Mouse (Mus musculus) ES-Bruce4 (cell line): ENCODE data around the gene Kcnh8. TPM values are rescaled to one million over a fixed set of nuclear protein-coding genes. Genes with fewer than 3 reads are reported as not detected.

Experiments used
- H3K27ac ChIP-seq: 2 replicates; pipeline ENCODE4 v1.5.1; 2012; ENCODE audit warnings: low read length, inconsistent platforms; ENCODE audit not compliant: insufficient read depth
- H3K27me3 ChIP-seq: 2 replicates; pipeline ENCODE4 v1.6.1; 2012; ENCODE audit warnings: mild to moderate bottlenecking, low read length, inconsistent platforms; ENCODE audit not compliant: control insufficient read depth, poor library complexity, insufficient read depth, severe bottlenecking
- H3K36me3 ChIP-seq: 2 replicates; pipeline ENCODE4 v1.6.1; 2012; ENCODE audit warnings: inconsistent platforms, mild to moderate bottlenecking, low read length, moderate library complexity; ENCODE audit not compliant: control insufficient read depth, poor library complexity, insufficient read depth, severe bottlenecking
- H3K4me1 ChIP-seq: one replicate; pipeline ENCODE4 v1.8.1; 2011; ENCODE audit warnings: low read length; ENCODE audit not compliant: control insufficient read depth, insufficient read depth
- H3K4me3 ChIP-seq: 2 replicates; pipeline ENCODE4 v1.5.1; 2011; ENCODE audit warnings: low read depth, mild to moderate bottlenecking, low read length
- H3K9ac ChIP-seq: 2 replicates; pipeline ENCODE4 v1.6.1; 2012; ENCODE audit warnings: low read depth, mild to moderate bottlenecking, inconsistent platforms; ENCODE audit not compliant: poor library complexity, severe bottlenecking
- H3K9me3 ChIP-seq: replicated peaks from 2 replicates; pipeline ENCODE4 v1.6.1; 2012; ENCODE audit warnings: mild to moderate bottlenecking, low read length, inconsistent platforms; ENCODE audit not compliant: control insufficient read depth, poor library complexity, insufficient read depth, severe bottlenecking
- CTCF ChIP-seq: IDR thresholded peaks from one replicate; pipeline ENCODE4 v1.8.1; 2011; ENCODE audit warnings: low read depth, low read length
- EP300 ChIP-seq: IDR thresholded peaks from 2 replicates; pipeline ENCODE4 v1.6.1; 2011; ENCODE audit warnings: low read depth, low read length; ENCODE audit not compliant: insufficient read depth
- POLR2A ChIP-seq: IDR thresholded peaks from one replicate; pipeline ENCODE4 v1.8.1; 2011; ENCODE audit warnings: low read length; ENCODE audit not compliant: insufficient read depth
- polyA plus RNA-seq: library from polyadenylated mRNA; stranded (reverse); fragments of >200 nt; gene quantifications from 2 replicates; pipeline ENCODE4 v1.2.4, GENCODE M21; 2011; ENCODE audit warnings: low read depth; ENCODE audit not compliant: missing spikeins, insufficient read depth, insufficient read length

Gene Kcnh8
- polyA plus RNA-seq, 1 experiment = 0.51 TPM

- Histone ChIP-seq H3K36me3 (no peaks in the 10 kb centered on the region), H3K27me3 (no peaks in the 10 kb centered on the region), H3K9ac (no peak overlapping the region), H3K4me3 (no peak overlapping the region), H3K9me3 (no peaks in the 10 kb centered on the region), H3K27ac (no peak overlapping the region), H3K4me1 (no peaks in the 10 kb centered on the region)
- TF ChIP-seq POLR2A (no peak), CTCF (no peak), EP300 (no peak)
These were observed 378.4 kb downstream of the Kcnh8 start for GRCm38 (mm10) chr17:52980958-52981357.
